Mouse (Mus musculus): ENCODE measurements around the gene Nfyc.

DNA sequence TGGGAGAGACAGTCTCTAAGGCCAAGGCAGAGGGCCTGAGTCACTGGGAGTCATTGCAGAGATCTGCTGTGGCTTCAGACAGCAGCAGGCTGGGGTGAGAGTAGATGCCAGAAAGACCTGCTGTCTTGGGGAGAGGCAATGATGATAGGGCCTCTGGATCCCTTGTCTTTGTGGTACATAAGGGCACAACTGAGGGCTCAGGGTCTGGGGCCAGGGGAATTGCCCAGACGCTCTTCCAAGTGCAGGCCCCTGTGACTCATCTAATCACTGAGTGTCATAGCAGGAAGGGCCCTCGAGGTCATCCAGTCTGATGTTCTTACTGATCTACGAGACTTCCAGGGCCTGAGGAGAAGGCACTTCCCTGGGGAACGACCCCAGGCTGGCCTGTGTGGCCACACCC, 48.0 kb upstream of the Nfyc start:
- TF ChIP-seq CTCF (IDR thresholded peaks at IDR 0.05; ENCODE audit: low read depth) (no peak), EP300 (IDR thresholded peaks at IDR 0.05; ENCODE audit: low read depth) (no peak)

Data from liver, embryonic 14.5 days (tissue).